Mouse (Mus musculus) layer of hippocampus, adult 11-12 months (tissue): ENCODE data around the gene Tnk1.

ENCODE experiments used
- DNase-seq: peaks from one replicate; pipeline ENCODE4 v3.0.0; 2022; ENCODE audit warnings: low spot score

Tnk1 gene

DNA sequence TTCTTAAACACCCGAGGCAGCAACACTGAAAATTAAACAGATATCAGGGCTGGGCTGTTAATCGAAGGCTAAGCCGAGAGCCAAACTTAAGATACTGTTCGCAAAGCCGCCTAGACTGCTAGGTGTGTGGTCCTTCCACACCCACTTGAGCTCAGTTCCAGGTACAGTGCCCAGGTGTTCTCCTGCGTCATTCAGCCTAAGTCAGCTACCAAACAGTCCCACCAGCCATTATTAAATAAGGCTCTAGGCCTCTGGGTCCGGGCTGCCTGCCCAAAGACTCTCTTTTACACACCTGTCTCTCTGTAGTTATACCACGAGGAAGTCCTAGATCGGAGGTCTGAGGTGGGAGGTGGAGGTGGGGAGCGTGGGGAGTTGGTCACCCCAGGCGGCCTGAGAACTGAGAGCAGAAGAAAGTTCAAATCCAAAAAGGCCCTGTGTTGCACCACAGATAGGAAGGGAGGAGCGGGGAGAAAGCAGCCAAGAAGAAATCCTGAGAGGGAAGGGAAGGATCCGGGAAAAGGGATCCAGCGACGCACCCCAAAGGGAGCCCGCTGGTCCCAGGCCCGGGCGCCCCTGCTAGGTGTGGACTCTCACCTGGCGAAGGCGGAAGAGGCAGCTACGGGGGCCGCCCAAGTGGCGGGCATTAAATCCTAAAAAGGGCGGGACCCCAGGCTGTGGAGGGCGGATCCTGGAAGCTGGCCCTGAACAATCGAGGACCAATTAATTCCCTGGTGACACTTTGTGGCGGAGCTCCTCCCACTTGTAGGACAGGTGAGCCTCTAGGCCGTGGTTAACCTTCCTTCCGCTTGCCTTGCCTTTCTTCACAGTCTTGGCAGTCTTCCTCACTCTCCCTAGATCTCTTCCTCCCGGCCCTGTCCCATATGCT is at the start of gene Tnk1:
TSS of gene Tnk1 (minus strand) at position 618 of the 886 bp plus-strand sequence.
- DNase-seq, result no peak

DNA sequence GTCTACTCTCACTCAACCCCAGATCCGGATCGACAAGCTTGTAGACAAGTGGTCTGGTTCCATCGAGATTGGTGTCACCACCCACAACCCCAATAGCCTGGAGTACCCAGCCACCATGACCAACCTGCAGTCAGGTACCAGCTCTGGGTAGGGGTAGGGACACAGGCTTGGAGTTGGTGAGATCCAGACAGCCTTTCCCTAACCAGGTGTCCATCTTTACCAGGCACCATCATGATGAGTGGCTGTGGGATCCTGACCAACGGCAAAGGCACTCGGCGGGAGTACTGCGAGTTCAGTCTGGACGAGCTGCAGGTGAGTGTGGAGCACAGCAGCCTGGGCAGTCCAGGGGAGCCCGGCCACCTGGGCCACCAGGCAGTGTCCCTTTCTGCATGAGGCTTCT is 45.8 kb upstream of the Tnk1 start:
- DNase-seq, result no peak

DNA sequence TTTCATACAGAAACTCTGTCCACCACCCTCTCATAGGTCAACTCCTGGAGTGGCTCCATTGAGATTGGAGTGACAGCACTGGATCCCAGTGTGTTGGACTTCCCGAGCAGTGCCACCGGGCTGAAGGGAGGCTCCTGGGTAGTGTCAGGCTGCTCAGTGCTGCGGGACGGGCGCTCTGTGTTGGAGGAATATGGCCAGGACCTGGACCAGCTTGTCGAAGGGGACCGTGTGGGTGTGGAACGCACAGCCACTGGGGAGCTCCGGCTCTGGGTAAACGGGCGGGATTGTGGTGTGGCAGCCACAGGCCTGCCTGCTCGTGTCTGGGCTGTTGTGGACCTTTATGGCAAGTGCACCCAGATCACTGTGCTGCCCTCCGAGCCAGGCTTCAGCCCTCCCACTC is 44.4 kb upstream of the Tnk1 start:
- DNase-seq, result no peak

DNA sequence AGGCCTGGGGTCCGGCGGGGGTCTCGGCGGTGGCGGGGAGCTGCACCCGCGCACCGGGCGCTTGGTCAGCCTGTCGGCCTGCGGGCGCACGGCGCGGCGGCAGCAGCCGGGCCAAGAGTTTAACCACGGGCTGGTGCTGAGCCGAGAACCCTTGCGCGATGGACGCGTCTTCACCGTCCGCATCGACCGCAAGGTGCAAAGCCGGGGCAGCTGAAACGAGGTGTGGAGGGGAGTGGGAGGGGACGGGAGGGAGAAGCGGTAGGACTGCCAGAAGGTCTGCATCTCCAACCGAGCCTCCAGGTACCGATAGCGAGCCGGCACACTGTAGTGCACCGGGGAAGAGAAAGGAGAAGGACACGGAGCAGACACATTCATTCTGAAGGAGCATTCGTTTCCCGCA is 43.5 kb upstream of the Tnk1 start:
- no peak for DNase-seq

DNA sequence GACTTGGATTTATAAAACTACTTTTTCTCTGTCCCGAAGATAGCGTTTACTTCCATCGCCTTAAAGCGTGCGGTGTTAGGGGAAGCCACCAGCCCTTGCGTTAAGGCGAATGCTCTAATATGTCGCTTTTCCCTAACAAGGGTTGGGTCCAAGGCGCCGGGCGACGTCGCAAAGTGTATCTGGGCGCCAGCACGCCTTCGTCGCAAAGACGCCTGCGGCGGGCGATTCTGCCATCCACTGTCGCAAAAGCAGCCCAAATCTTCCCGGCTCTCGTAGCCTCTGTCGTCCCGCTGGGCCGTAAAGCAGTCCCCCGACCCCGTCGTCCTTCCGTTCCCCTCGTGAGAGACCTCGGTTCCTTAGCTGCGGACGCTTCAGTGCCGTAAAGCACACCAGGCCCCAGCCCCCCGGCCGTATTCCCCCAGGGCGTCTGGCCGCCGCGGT is 42.9 kb upstream of the Tnk1 start:
- DNase-seq, result peak; percentile 98

DNA sequence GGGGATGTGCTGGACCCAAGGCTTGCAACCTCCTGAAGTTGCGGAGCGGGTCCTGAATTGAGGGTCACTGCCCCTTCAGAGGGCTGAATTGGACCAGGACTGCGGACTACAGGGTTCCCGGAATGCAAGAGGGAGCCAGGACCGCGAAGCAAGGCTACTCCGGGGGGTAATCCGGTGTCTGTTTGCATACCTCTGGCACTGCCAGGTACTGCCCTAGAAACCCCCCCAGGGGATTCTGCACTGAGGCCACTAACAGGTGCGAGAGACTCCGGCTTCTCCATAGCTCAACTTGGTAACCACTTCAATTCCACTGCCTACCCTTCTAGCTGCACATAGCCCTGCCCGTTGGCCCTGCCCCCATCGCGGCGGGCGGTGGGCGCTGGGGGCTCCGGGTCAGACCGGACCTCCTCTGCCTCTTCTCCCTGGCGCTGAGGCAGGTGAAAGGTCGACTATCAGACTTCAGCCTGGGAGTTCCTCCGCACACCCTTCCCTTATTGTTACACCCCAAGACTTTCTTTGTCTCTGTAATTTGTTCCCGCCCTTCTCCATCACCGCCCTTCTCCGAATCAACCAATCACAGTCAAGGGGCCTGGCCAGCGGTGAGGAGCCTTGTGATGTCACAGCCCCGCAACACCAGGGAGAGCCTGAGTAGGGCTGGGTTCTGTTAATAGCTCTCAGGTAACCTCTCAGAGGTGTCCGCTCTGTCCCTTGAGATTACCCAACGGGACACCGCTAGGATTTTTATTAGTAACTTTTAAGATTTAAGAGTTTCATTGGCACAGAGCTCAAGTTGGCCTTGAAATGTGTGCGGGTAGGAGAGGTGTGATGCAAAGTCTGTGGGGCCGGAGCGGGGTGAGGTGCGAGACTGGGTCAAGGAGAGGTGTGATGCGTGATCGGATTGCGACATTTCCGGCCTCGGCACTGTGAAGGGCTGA is 42.2 kb upstream of the Tnk1 start, which contains the start of the genes 2810408A11Rik and Neurl4:
TSS of gene 2810408A11Rik (minus strand) at position 517 of the 935 bp plus-strand sequence.
TSS of gene Neurl4 (plus strand) at position 602 of the 935 bp plus-strand sequence.
- DNase-seq, result peak; percentile 88

DNA sequence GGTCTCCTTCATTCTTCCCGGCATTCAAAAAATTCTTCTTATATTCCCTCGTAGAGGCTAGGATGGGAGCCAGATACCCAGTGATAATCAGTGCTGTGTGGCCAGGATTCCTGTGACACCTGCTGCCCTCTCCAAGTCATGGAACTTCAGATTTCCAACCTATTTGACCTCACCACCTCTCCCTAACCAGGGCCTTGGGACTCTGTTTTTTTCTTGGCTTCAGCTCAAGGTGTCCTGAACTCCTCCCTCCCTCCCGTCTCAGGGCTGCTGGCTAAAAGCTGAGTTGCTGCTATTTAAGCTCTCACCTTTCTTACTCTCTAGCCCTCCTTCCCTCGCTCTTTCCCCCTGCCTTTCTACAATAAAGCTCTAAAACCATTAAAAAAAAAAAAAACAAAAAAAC is 41.3 kb upstream of the Tnk1 start:
- no peak for DNase-seq

DNA sequence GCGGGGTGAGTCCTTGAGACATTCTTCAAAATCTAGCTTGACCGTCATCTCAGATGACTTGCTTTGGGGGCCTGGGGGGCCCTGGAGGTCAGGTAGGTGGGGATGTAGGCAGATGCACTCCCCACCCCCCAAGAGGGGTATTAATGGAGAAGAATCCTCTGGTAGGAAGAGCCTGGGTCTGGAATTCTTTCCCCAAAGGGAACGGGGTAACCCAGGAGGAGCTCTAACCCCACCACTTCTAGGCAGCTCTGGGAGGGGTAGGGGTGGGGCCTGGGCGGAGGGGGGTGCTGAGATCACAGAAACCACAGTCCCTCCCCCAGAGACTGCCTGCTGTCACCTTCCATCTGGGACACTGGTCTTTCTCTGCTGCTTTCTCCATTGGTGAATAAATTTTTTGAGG is 36.8 kb upstream of the Tnk1 start, which contains the start of gene Acap1:
TSS of gene Acap1 (minus strand) at position 249 of the 400 bp plus-strand sequence.
- no peak for DNase-seq

DNA sequence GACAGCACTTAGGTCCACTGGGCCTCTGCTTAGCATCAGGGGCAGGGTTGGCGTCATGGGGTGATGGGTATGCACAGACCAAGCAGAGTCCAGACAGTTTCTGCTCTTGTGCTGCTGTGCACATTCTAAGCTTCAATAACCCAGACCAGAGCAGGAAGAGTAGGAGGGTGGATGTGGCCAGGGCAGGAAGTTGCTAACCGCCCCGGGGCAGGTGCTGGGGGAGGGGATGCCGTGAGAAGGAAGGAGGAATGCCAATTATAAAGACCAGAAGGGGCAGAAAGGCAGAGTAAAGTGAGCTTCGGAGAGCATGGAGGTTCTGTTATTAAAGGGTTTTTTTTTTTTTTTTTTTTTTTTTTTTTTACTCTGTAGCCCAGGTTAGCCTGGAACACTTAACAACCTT is 36.1 kb upstream of the Tnk1 start:
- DNase-seq, result no peak

DNA sequence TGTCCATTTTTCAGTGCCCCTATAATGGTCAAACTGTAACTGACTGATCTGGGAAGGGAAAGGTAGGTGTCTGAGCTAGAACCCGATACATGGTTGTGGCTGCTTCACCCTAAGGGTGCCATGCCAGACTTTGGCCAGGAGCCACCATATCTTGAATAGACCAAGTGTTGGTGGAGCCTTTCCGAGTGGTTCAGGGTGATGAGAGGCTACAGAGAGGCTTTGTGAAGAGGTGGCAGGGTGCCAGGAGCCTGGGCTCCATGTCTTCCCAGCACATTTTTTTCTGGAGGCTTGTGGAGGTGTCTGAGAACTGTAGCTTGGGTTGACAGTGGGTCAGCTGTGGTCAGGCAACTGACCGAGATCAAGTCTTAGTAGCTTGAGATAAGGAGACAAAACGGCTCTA is 33.0 kb upstream of the Tnk1 start:
- DNase-seq, result peak; percentile 61

DNA sequence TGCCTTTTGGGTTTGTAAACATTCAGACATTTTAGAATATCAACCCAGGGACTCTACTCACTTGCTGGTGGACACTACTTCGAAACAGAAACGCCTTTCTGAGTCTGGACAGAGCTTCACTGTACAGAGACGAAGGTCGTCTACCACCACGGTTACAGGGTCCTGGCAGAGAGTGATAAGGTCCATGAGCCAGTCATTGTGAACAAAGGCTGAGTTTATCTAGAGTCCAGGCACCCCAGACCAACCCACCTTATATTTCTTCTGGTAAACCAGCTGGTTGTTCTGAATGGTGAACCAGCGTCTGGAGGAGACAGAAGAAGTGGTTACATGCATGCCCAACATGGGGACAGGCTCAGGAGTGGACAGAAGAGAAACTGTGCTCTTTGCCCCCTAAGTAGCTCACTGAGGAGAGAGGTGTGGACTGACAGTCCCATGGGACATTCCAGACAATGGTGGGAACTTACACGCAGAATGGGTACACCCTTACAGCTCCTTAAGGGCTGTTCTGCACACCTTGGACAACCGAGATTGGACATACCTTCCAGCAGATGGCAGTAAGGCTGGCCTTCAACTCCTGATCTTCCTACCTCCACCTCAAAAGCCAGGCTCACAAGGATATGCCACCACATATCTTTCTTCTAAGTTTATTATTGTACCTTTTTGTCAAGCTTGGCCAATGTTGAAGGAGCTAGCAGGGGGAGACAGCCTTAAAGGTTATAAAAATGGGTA is 28.5 kb upstream of the Tnk1 start:
- no peak for DNase-seq

DNA sequence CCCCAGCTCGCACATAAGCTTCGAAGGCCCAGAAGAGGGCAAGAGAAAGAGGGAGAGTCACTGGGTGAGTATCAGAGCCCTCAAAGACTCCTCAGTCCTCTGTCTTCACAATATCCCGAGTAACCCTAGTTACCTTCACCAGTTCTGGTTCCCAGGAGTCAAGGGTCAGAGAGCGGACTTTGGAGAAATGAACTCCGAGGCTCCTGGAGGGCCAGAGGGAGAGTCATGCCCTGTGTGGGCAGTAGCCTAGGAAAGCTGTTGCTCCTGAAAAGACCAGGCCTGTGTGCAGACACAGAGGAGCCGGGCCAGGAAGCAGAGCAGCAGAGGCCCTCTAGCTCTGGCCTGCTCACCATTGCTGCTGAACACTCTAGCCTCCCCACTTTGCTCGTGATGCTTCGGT is 26.1 kb upstream of the Tnk1 start:
- no peak for DNase-seq

DNA sequence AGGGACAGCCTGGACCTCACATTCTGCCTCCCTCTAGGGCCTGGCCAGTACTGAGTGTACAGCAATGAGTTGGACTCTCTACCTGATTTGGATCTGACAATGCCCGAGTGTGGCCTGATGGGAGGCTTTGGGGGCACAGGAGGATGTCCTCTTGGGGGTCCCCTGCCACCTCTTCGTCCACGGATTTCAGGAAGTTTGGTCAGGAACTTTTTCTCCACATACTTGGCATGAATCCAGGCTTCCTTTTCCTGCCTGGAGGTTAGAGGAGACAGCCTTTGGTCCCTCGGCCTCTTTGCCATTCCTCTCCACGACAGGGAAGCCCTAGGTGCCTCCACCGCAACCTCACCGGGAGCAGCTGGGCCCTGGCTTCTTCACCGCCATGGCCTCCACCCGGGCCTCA is 25.7 kb upstream of the Tnk1 start:
- no peak for DNase-seq

DNA sequence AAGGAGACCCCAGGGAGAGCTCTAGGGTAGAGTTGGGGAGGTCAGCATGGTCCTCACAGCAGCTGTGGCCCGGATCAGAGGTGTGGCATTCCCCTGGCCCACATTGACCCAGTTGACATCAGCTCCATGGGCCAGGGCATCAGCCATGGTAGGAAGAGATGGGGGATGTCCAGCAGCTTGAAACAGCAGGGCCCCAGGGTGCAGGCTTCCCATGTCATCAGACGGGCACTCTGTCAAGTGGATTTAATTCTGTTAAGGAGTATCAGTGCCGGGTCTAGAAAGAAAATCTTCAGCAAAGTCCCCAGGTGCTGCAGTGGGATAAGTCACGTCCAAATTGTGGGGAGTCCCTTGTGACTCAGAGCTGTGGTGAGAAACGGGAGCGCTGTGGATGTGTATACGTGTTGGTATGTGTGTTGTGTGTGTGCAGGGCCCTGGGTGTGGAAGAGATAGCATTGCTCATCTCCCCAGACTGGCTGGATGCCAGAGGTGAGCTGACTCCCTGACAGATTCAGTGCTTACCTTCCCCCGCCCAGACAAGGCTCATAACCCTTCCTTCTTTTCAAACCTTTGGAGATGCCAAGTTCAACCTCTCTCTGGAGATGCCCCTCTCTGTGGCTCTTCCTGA is 25.1 kb upstream of the Tnk1 start:
- no peak for DNase-seq

DNA sequence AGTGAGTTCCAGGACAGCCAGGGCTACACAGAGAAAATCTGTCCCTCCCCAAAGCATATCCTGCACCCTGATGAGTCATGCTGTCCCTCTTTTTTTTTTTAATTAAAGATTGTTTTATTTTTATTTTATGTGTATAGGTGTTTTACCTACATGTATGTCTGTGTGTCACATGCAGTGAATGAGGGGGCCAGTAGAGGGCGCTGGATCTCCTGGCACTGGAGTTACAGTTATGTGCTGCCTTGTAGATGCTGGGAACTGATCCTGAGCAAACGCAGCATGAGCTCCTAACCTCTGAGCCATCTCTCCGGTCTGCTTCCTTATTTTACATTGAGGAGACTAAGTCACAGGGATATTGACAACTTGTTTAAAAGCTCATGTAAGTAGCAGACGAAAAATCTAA is 24.5 kb upstream of the Tnk1 start:
- DNase-seq, result no peak

DNA sequence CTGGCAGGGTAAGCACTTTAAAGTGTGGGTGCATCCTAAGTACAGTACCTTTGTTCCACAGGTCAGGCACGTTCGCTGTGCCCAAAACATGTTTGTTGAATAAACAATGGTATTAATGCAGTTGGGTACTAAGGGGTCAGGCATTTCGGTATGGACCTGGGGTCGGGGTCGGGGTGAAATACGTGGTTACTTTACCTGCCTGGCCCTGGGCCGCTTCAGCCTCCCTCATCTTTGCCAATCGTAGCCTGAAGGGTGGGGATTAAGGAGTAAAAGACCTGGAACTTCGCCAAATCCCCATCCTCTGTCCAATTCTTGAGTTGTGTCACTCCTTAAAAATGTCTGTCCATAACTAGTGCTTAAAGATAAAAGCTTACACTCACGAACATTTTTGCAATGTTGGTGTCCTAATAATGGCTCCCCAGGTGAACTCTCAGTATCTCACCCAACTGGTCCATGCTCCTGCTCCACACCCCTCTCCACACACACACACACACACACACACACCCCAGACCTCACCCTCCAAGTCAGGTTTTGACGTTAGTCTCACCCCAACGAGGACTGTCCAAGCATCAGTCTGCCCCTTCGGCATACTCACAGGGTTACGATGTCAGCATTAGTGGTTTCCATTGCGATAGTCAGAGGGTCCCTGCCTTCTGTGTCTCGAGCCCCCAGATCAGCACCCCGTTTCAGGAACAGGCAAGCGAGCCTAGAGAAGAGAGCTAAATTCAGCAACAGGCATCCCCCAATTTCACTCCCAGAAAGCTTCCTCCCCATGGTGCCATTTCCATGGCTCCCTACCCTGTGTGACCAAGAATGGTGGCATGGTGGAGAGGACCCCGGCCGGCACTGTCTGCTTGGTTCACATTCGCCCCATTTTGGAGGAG is 23.5 kb upstream of the Tnk1 start:
- no peak for DNase-seq

DNA sequence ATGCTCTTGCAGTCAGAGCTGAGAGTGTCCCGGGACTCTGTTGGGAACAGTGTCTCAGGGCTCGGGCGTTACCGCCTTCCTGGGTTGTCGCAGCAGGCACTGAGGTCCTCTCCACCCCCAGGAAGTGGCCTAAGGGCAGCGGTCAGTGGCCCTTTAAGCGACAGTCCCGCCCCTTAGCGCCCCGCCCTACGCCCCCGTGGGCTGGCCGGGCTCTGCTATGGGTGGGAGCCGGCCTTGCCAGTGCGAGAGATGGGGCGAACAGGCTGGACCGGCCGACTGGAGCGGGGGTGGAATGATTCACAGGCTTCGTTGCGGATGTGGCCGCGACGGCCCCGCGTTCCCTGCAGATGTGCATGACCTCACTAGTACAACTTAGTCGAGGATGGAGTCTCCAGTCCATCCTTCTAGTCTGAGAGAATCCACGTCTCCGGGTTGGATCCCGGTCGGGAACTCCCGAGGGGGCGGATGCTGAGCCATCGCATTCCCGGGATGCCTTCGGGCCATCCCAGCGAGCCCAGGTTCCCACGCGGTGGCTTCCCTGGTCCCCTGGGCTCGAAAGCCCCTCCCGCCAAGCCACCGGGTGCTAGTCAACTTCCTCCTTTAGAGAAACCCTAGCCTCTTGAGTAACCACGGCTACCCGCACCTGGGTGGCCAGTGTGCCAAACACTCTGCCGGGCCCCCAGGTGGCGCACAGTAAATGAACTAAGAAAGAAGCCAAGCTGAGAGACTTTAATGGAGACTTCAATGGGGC is 22.5 kb upstream of the Tnk1 start, which contains the start of gene Kctd11:
TSS of gene Kctd11 (minus strand) at position 554 of the 751 bp plus-strand sequence.
- DNase-seq, result peak; percentile 83

DNA sequence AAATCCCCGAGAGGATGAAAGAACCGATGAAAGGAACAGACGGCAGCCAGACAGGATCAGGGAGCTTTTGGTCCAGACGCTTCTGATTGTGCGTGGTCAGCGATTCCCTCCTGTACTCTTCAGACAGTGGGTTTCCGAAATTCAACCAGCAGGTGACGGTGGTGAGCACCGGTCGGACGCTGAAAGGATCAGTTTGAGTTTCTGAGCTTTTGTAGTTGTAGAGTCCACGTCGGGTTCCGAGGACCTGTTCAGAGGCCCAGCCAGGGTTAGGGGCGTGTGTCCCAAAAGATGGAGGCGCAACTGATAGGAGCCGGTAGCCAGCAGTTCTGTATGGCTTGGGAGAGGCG is 21.9 kb upstream of the Tnk1 start:
- peak; percentile 46 for DNase-seq

DNA sequence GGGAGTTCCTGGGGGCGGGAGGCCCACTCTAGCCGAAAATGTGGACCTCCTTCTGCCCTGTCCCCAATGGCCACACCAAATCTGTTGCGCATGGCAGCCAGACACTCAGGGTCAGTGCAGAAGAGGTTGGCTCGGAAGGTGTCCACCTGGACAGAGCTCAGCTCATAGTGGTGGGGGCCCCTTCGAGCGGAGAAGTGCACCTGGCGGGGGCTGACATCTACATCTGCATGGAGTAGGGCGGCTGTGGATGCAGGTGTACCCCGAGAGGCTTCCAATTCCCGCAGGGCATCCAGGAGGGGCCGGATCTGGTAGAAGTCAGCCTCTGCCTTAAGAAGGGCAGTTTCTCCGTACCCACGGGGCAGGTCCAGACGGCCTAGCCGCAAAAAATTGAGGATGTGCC is 21.2 kb upstream of the Tnk1 start:
- no peak for DNase-seq

DNA sequence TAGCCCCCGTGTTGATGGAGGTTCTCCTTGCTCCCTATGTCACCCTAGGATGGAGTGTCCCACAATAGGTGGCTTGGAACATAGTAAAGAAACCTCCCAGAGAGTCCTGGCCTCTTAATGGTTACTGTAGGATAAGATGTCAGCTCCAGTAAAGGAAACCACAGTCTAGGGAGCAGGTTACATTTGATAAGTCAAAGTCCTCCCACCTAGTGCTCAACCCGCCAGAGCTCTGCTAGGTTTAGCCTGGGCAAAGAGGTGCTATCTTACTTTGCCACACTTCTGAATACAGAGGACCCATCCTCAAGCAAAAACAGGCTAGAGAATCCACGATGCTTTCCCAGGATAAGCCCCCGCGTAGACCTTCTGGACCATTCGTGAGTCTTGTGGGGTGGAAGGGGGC is 20.4 kb upstream of the Tnk1 start:
- no peak for DNase-seq
